Mouse (Mus musculus) hindbrain, embryonic 12.5 days (tissue): ENCODE measurements around the gene Lrrc27. TPM values are rescaled to one million over a fixed set of nuclear protein-coding genes. Genes with fewer than 3 reads are reported as not detected.

Source experiments
- ATAC-seq: fragments of 200-750 bp; cut with Nextera tagmentation; 2 replicates; pipeline ENCODE4 v1.8.0; 2017; ENCODE audit warnings: moderate TSS enrichment; ENCODE audit not compliant: low FRiP score
- H3K27ac ChIP-seq: fragments of 300-500 bp; sonication (generic); 2 replicates; pipeline ENCODE4 v1.5.1; 2016; ENCODE audit warnings: mild to moderate bottlenecking
- H3K27me3 ChIP-seq: fragments of 300-500 bp; sonication (generic); 2 replicates; pipeline ENCODE4 v1.6.1; 2016; ENCODE audit warnings: mild to moderate bottlenecking
- H3K36me3 ChIP-seq: fragments of 300-500 bp; sonication (generic); 2 replicates; pipeline ENCODE4 v1.6.1; 2016; ENCODE audit warnings: mild to moderate bottlenecking
- H3K4me1 ChIP-seq: fragments of 300-500 bp; sonication (generic); 2 replicates; pipeline ENCODE4 v1.6.1; 2016
- H3K4me2 ChIP-seq: fragments of 300-500 bp; sonication (generic); replicated peaks from 2 replicates; pipeline ENCODE4 v1.6.1; 2016; ENCODE audit warnings: mild to moderate bottlenecking
- H3K4me3 ChIP-seq: fragments of 300-500 bp; sonication (generic); 2 replicates; pipeline ENCODE4 v1.5.1; 2016; ENCODE audit warnings: mild to moderate bottlenecking
- H3K9ac ChIP-seq: fragments of 300-500 bp; sonication (generic); 2 replicates; pipeline ENCODE4 v1.6.1; 2016; ENCODE audit warnings: mild to moderate bottlenecking, moderate library complexity
- H3K9me3 ChIP-seq: fragments of 300-500 bp; sonication (generic); replicated peaks from 2 replicates; pipeline ENCODE4 v1.6.1; 2016; ENCODE audit warnings: mild to moderate bottlenecking
- WGBS: fragments of 180-500 bp; shearing (Covaris S2); methylation state at CpG from one replicate; pipeline ENCODE4 v1.1.7; 2016; 5-methylcytosine and 5-hydroxymethylcytosine counted together
- polyA plus RNA-seq: library from polyadenylated mRNA; unstranded; fragments of >200 nt; fragmentation: Nextera tagmentation; extraction: Ambion mirVana; gene quantifications from 2 replicates; pipeline ENCODE4 v1.2.1, GENCODE M21; 2016

Gene Lrrc27
- polyA plus RNA-seq, 1 experiment from 2014 or later = 3.2 TPM

GRCm38 (mm10) chr7:139188634-139189207 lies 24.1 kb upstream of the Lrrc27 start:
- H3K4me1 ChIP-seq = peaks cover 11% of the 10 kb centered on the region
- H3K9ac ChIP-seq = peak overlapping the region; percentile 80; the same call in 1 of the 2 replicates
- WGBS = under 1% methylated on average over 23 of the region's 23 CpGs
- H3K4me2 ChIP-seq = peak overlapping the region; percentile 96
- H3K9me3 ChIP-seq = no peaks in the 10 kb centered on the region
- H3K4me3 ChIP-seq = peak overlapping the region; percentile 72
- no peak overlapping the region for H3K27ac ChIP-seq
- ATAC-seq = peak; percentile 69
- no peaks in the 10 kb centered on the region for H3K36me3 ChIP-seq
- H3K27me3 ChIP-seq = peaks cover 42% of the 10 kb centered on the region

- no peak overlapping the region for H3K9ac ChIP-seq
- H3K36me3 ChIP-seq = no peaks in the 10 kb centered on the region
- H3K4me2 ChIP-seq = no peak overlapping the region
- no peak overlapping the region for H3K4me3 ChIP-seq
- 95% methylated on average over 4 of the region's 4 CpGs for WGBS
- H3K27me3 ChIP-seq = peaks cover 32% of the 10 kb centered on the region
- no peaks in the 10 kb centered on the region for H3K9me3 ChIP-seq
- peaks cover 11% of the 10 kb centered on the region for H3K4me1 ChIP-seq
- no peak for ATAC-seq
- H3K27ac ChIP-seq = no peak overlapping the region
These were observed 22.2 kb upstream of the Lrrc27 start for GRCm38 (mm10) chr7:139190616-139191015.

GRCm38 (mm10) chr7:139191619-139192018 lies 21.2 kb upstream of the Lrrc27 start:
- peaks cover 24% of the 10 kb centered on the region for H3K27me3 ChIP-seq
- WGBS = 71% methylated on average over 6 of the region's 6 CpGs
- ATAC-seq = no peak
- no peaks in the 10 kb centered on the region for H3K9me3 ChIP-seq
- H3K4me1 ChIP-seq = peaks cover 11% of the 10 kb centered on the region
- no peak overlapping the region for H3K4me2 ChIP-seq
- no peak overlapping the region for H3K4me3 ChIP-seq
- H3K27ac ChIP-seq = no peak overlapping the region
- no peaks in the 10 kb centered on the region for H3K36me3 ChIP-seq
- no peak overlapping the region for H3K9ac ChIP-seq

- no peaks in the 10 kb centered on the region for H3K9me3 ChIP-seq
- ATAC-seq = no peak
- 85% methylated on average over 4 of the region's 4 CpGs for WGBS
- no peaks in the 10 kb centered on the region for H3K4me1 ChIP-seq
- H3K9ac ChIP-seq = no peak overlapping the region
- H3K4me3 ChIP-seq = no peak overlapping the region
- H3K36me3 ChIP-seq = no peaks in the 10 kb centered on the region
- H3K4me2 ChIP-seq = no peak overlapping the region
- peaks cover 4% of the 10 kb centered on the region for H3K27me3 ChIP-seq
- no peak overlapping the region for H3K27ac ChIP-seq
These were observed 15.8 kb upstream of the Lrrc27 start for GRCm38 (mm10) chr7:139197022-139197421.

- no peak overlapping the region for H3K4me2 ChIP-seq
- no peak overlapping the region for H3K27ac ChIP-seq
- H3K4me1 ChIP-seq = no peaks in the 10 kb centered on the region
- peak; percentile 61 for ATAC-seq
- H3K36me3 ChIP-seq = no peaks in the 10 kb centered on the region
- no peak overlapping the region for H3K4me3 ChIP-seq
- WGBS = 31% methylated on average over 7 of the region's 7 CpGs
- no peaks in the 10 kb centered on the region for H3K9me3 ChIP-seq
- H3K27me3 ChIP-seq = peaks cover 7% of the 10 kb centered on the region
- no peak overlapping the region for H3K9ac ChIP-seq
These were observed 12.7 kb upstream of the Lrrc27 start for GRCm38 (mm10) chr7:139200108-139200507.

- Histone ChIP-seq H3K9me3 (no peaks in the 10 kb centered on the region), H3K4me1 (no peaks in the 10 kb centered on the region), H3K9ac (no peak overlapping the region), H3K27me3 (peaks cover 7% of the 10 kb centered on the region), H3K4me2 (no peak overlapping the region), H3K36me3 (no peaks in the 10 kb centered on the region), H3K27ac (no peak overlapping the region), H3K4me3 (no peak overlapping the region)
- WGBS = 62% methylated on average over 6 of the region's 6 CpGs
- ATAC-seq = no peak
These were observed 11.6 kb upstream of the Lrrc27 start for GRCm38 (mm10) chr7:139201209-139201608.

GRCm38 (mm10) chr7:139208023-139208772 lies 4.6 kb upstream of the Lrrc27 start:
- no peak overlapping the region for H3K9ac ChIP-seq
- H3K4me1 ChIP-seq = peaks cover 9% of the 10 kb centered on the region
- H3K9me3 ChIP-seq = no peaks in the 10 kb centered on the region
- ATAC-seq = no peak
- no peaks in the 10 kb centered on the region for H3K27me3 ChIP-seq
- H3K36me3 ChIP-seq = no peaks in the 10 kb centered on the region
- no peak overlapping the region for H3K27ac ChIP-seq
- WGBS = 38% methylated on average over 7 of the region's 7 CpGs
- no peak overlapping the region for H3K4me3 ChIP-seq
- H3K4me2 ChIP-seq = no peak overlapping the region

GRCm38 (mm10) chr7:139208773-139209095 lies 4.1 kb upstream of the Lrrc27 start:
- Histone ChIP-seq H3K4me2 (no peak overlapping the region), H3K36me3 (no peaks in the 10 kb centered on the region), H3K27me3 (no peaks in the 10 kb centered on the region), H3K4me3 (no peak overlapping the region), H3K9ac (no peak overlapping the region), H3K27ac (no peak overlapping the region), H3K9me3 (no peaks in the 10 kb centered on the region), H3K4me1 (peaks cover 12% of the 10 kb centered on the region)
- 84% methylated on average over 4 of the region's 4 CpGs for WGBS
- no peak for ATAC-seq

- H3K27me3 ChIP-seq = no peaks in the 10 kb centered on the region
- no peak overlapping the region for H3K9ac ChIP-seq
- H3K36me3 ChIP-seq = no peaks in the 10 kb centered on the region
- no peak overlapping the region for H3K4me2 ChIP-seq
- H3K4me1 ChIP-seq = peaks cover 12% of the 10 kb centered on the region
- H3K4me3 ChIP-seq = no peak overlapping the region
- no peaks in the 10 kb centered on the region for H3K9me3 ChIP-seq
- 82% methylated on average over 6 of the region's 6 CpGs for WGBS
- H3K27ac ChIP-seq = no peak overlapping the region
- ATAC-seq = no peak
These were observed 1.0 kb upstream of the Lrrc27 start for GRCm38 (mm10) chr7:139211761-139212160.

GRCm38 (mm10) chr7:139213751-139214150 lies 963 bp downstream of the Lrrc27 start:
- ATAC-seq = peak; percentile 20; the same call in 1 of the 2 replicates
- WGBS = 61% methylated on average over 3 of the region's 3 CpGs
- H3K27me3 ChIP-seq = no peaks in the 10 kb centered on the region
- H3K4me2 ChIP-seq = peak overlapping the region; percentile 64
- peaks cover 12% of the 10 kb centered on the region for H3K4me1 ChIP-seq
- peak overlapping the region; percentile 51; the same call in 1 of the 2 replicates for H3K9ac ChIP-seq
- H3K9me3 ChIP-seq = no peaks in the 10 kb centered on the region
- no peaks in the 10 kb centered on the region for H3K36me3 ChIP-seq
- H3K4me3 ChIP-seq = peak overlapping the region; percentile 52
- 0 out of 2 replicates have a peak overlapping the region, but pooled peaks have one; percentile 23 for H3K27ac ChIP-seq

GRCm38 (mm10) chr7:139214160-139214559 lies 1.4 kb downstream of the Lrrc27 start:
- no peaks in the 10 kb centered on the region for H3K36me3 ChIP-seq
- H3K9me3 ChIP-seq = no peaks in the 10 kb centered on the region
- H3K27me3 ChIP-seq = no peaks in the 10 kb centered on the region
- no peak overlapping the region for H3K4me2 ChIP-seq
- no peak for ATAC-seq
- no peak overlapping the region for H3K4me3 ChIP-seq
- peaks cover 12% of the 10 kb centered on the region for H3K4me1 ChIP-seq
- WGBS = 84% methylated on average over 3 of the region's 3 CpGs
- H3K27ac ChIP-seq = no peak overlapping the region
- H3K9ac ChIP-seq = no peak overlapping the region

GRCm38 (mm10) chr7:139214596-139215340 lies 2.0 kb downstream of the Lrrc27 start:
- no peak overlapping the region for H3K27ac ChIP-seq
- 78% methylated on average over 14 of the region's 14 CpGs for WGBS
- H3K36me3 ChIP-seq = no peaks in the 10 kb centered on the region
- peaks cover 12% of the 10 kb centered on the region for H3K4me1 ChIP-seq
- no peak overlapping the region for H3K4me2 ChIP-seq
- no peak overlapping the region for H3K4me3 ChIP-seq
- ATAC-seq = no peak
- H3K9ac ChIP-seq = no peak overlapping the region
- H3K9me3 ChIP-seq = no peaks in the 10 kb centered on the region
- H3K27me3 ChIP-seq = no peaks in the 10 kb centered on the region
